Mouse (Mus musculus): ENCODE data around the gene Cox8b.

- TF ChIP-seq POLR2A (IDR thresholded peaks at IDR 0.05; ENCODE audit: low read depth, low read length) (no peak), CTCF (IDR thresholded peaks at IDR 0.05; ENCODE audit: extremely low read depth, insufficient read length, insufficient replicate concordance, low read depth, low read length) (no peak)
Measured at GRCm38 (mm10) chr7:140894031-140894430, 6.2 kb downstream of the Cox8b start.
